Mouse (Mus musculus) midbrain, embryonic 13.5 days (tissue): ENCODE data around the gene Chpf. TPM values are rescaled to one million over a fixed set of nuclear protein-coding genes. Genes with fewer than 3 reads are reported as not detected.

ENCODE experiments used
- ATAC-seq: fragments of 200-750 bp; cut with Nextera tagmentation; 2 replicates; pipeline ENCODE4 v1.8.0; 2017; ENCODE audit warnings: mild to moderate bottlenecking, moderate TSS enrichment, moderate library complexity
- H3K27ac ChIP-seq: fragments of 300-500 bp; sonication (generic); 2 replicates; pipeline ENCODE4 v1.5.1; 2015; ENCODE audit warnings: inconsistent platforms, mild to moderate bottlenecking, moderate library complexity
- H3K27me3 ChIP-seq: fragments of 300-500 bp; sonication (generic); 2 replicates; pipeline ENCODE4 v1.6.1; 2015; ENCODE audit warnings: mild to moderate bottlenecking, inconsistent platforms
- H3K36me3 ChIP-seq: fragments of 300-500 bp; sonication (generic); 2 replicates; pipeline ENCODE4 v1.6.1; 2015; ENCODE audit warnings: mild to moderate bottlenecking, inconsistent platforms
- H3K4me1 ChIP-seq: fragments of 300-500 bp; sonication (generic); replicated peaks from 2 replicates; pipeline ENCODE4 v1.6.1; 2015; ENCODE audit warnings: inconsistent platforms
- H3K4me2 ChIP-seq: fragments of 300-500 bp; sonication (generic); replicated peaks from 2 replicates; pipeline ENCODE4 v1.6.1; 2015; ENCODE audit warnings: moderate library complexity, mild to moderate bottlenecking, inconsistent platforms
- H3K4me3 ChIP-seq: fragments of 300-500 bp; sonication (generic); replicated peaks from 2 replicates; pipeline ENCODE4 v1.5.1; 2015; ENCODE audit warnings: mild to moderate bottlenecking, inconsistent platforms
- H3K9ac ChIP-seq: fragments of 300-500 bp; sonication (generic); replicated peaks from 2 replicates; pipeline ENCODE4 v1.6.1; 2015; ENCODE audit warnings: mild to moderate bottlenecking, inconsistent platforms
- H3K9me3 ChIP-seq: fragments of 300-500 bp; sonication (generic); 2 replicates; pipeline ENCODE4 v1.6.1; 2016; ENCODE audit warnings: mild to moderate bottlenecking, inconsistent platforms
- WGBS: fragments of 180-500 bp; shearing (Covaris S2); methylation state at CpG from one replicate; pipeline ENCODE4 v1.1.7; 2015; 5-methylcytosine and 5-hydroxymethylcytosine counted together
- polyA plus RNA-seq: library from polyadenylated mRNA; unstranded; fragments of >200 nt; fragmentation: Nextera tagmentation; extraction: Ambion mirVana; gene quantifications from 2 replicates; pipeline ENCODE4 v1.2.1, GENCODE M21; 2015

The Chpf gene
- polyA plus RNA-seq, 1 experiment from 2014 or later = 28.7 TPM

- H3K4me1 ChIP-seq = peaks cover 80% of the 10 kb centered on the region
- peak overlapping the region; percentile 89 for H3K27ac ChIP-seq
- H3K9ac ChIP-seq = peak overlapping the region; percentile 37; the same call in 1 of the 2 replicates
- no peaks in the 10 kb centered on the region for H3K9me3 ChIP-seq
- ATAC-seq = peak; percentile 40
- 11% methylated on average over 5 of the region's 5 CpGs for WGBS
- H3K27me3 ChIP-seq = peaks cover 46% of the 10 kb centered on the region
- peak overlapping the region; percentile 9; the same call in 1 of the 2 replicates for H3K4me3 ChIP-seq
- peak overlapping the region; percentile 73 for H3K4me2 ChIP-seq
- no peaks in the 10 kb centered on the region for H3K36me3 ChIP-seq
These were observed 23.2 kb downstream of the Chpf start for GRCm38 (mm10) chr1:75455948-75456347.

GRCm38 (mm10) chr1:75455433-75455832 is 23.7 kb downstream of the Chpf start:
- H3K27me3 ChIP-seq = peaks cover 52% of the 10 kb centered on the region
- peak overlapping the region; percentile 73 for H3K4me2 ChIP-seq
- peak overlapping the region; percentile 89 for H3K27ac ChIP-seq
- H3K36me3 ChIP-seq = no peaks in the 10 kb centered on the region
- peak overlapping the region; percentile 37; the same call in 1 of the 2 replicates for H3K9ac ChIP-seq
- no peak for ATAC-seq
- H3K4me1 ChIP-seq = peaks cover 86% of the 10 kb centered on the region
- H3K9me3 ChIP-seq = no peaks in the 10 kb centered on the region
- 77% methylated on average over 3 of the region's 3 CpGs for WGBS
- H3K4me3 ChIP-seq = 0 out of 2 replicates have a peak overlapping the region, but pooled peaks have one; percentile 9

DNA sequence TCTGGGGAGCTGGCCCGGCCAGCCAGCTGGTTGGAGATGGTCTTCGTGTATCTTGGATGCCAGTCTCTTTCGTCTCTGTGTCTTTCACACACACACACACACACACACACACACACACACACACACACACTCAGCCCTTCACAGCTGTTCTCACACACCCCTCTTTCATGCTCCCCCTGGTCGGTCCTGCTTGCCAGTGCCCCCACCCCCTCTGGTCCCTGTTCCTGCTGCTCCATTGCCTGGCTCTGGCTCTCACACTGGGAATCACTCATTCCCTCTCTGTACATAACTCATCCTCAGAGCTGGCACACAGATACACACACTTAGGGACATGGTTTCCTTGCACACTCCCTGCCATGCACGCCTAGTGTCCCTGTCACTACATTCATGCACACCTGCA is 27.2 kb downstream of the Chpf start:
- Histone ChIP-seq H3K4me2 (peak overlapping the region; percentile 73), H3K27me3 (peaks cover 55% of the 10 kb centered on the region), H3K36me3 (no peaks in the 10 kb centered on the region), H3K9me3 (no peaks in the 10 kb centered on the region), H3K9ac (peak overlapping the region; percentile 78), H3K4me1 (peaks cover 93% of the 10 kb centered on the region), H3K4me3 (peak overlapping the region; percentile 48), H3K27ac (peak overlapping the region; percentile 94)
- 45% methylated on average over 5 of the region's 5 CpGs for WGBS
- ATAC-seq = no peak

GRCm38 (mm10) chr1:75450314-75451005 is 28.6 kb downstream of the Chpf start, which contains the start of gene Asic4:
Asic4 (plus strand) TSS chr1:75450436.
- WGBS = 2% methylated on average over 35 of the region's 35 CpGs
- no peaks in the 10 kb centered on the region for H3K9me3 ChIP-seq
- H3K4me3 ChIP-seq = peak within 1 kb of the TSS; percentile 48
- H3K27ac ChIP-seq = peak within 1 kb of the TSS; percentile 94
- peak within 1 kb of the TSS; percentile 78 for H3K9ac ChIP-seq
- no peaks in the 10 kb centered on the region for H3K36me3 ChIP-seq
- peak; percentile 28 for ATAC-seq
- peaks cover 55% of the 10 kb centered on the region for H3K27me3 ChIP-seq
- peaks cover 93% of the 10 kb centered on the region for H3K4me1 ChIP-seq
- H3K4me2 ChIP-seq = peak within 1 kb of the TSS; percentile 73

DNA sequence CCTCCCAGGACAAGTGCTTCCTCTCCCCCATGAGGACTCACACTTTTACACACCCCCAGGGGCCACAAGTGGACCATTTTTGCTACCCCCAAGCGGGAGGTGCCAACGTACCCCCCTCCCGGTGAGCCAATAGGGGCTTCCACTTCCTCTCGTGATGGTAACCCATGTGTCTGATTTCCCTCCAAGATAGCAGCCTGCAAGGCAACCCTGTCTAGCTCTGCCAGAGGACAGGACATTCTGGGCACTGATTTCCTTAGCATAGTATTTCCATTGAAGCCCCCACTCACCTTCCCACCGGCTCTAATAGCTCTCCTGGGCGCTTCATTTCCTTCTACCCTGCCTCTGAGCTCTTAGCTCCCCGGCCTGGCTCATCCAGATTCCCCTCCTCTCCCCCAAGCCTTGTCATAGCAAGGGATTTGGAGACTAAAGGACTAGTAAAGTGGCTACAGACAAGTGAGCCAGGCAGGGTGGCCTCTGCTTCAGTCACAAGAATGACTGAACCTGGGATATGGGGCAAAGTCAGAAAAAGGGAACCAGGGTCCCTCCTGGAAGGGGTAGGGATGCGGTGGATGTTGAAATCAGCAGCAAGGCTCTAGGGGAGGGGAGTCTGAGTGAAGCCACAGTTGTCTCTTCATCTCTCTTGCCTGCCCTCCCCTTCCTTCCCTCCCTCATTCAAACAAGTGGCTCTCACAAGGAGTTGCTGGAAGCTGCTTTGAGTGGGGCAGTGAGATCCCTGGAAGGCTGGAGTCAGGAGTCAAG is 29.6 kb downstream of the Chpf start:
- no peak for ATAC-seq
- Histone ChIP-seq H3K9ac (peak overlapping the region; percentile 48), H3K27ac (peak overlapping the region; percentile 94), H3K4me3 (peak overlapping the region; percentile 48), H3K4me1 (peaks cover 94% of the 10 kb centered on the region), H3K9me3 (no peaks in the 10 kb centered on the region), H3K36me3 (no peaks in the 10 kb centered on the region), H3K27me3 (peaks cover 51% of the 10 kb centered on the region), H3K4me2 (peak overlapping the region; percentile 73)
- WGBS = 3% methylated on average over 8 of the region's 8 CpGs

DNA sequence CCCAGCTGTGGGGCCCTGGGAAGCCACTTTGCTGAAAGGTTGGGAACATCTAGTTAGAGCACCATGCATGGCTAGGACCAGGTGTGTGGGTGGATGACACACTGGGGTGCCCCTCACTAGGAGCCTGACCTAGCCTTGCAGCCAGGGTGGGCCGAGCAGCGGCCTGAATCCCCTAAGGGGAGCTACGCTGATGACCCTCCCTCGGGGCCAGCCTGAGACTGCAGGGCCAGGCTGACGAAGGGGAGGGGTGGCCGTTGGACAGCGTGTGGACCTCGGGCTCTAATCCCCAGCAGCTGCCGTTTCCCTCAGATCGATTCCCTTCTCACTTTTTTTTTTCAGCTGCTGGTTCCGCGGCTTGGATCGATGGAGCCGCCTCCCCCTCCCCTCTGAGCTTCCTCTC is 30.2 kb downstream of the Chpf start:
- no peak for ATAC-seq
- H3K4me3 ChIP-seq = peak overlapping the region; percentile 48
- peaks cover 47% of the 10 kb centered on the region for H3K27me3 ChIP-seq
- no peaks in the 10 kb centered on the region for H3K9me3 ChIP-seq
- H3K9ac ChIP-seq = peak overlapping the region; percentile 48
- H3K36me3 ChIP-seq = no peaks in the 10 kb centered on the region
- WGBS = 2% methylated on average over 13 of the region's 14 CpGs
- H3K4me2 ChIP-seq = peak overlapping the region; percentile 73
- H3K27ac ChIP-seq = peak overlapping the region; percentile 94
- H3K4me1 ChIP-seq = peaks cover 94% of the 10 kb centered on the region

- ATAC-seq = no peak
- Histone ChIP-seq H3K4me3 (peak overlapping the region; percentile 13), H3K4me2 (peak overlapping the region; percentile 73), H3K9me3 (no peaks in the 10 kb centered on the region), H3K4me1 (peaks cover 96% of the 10 kb centered on the region), H3K9ac (peak overlapping the region; percentile 51), H3K36me3 (no peaks in the 10 kb centered on the region), H3K27me3 (peaks cover 43% of the 10 kb centered on the region), H3K27ac (peak overlapping the region; percentile 94)
- 2% methylated on average over 7 of the region's 7 CpGs for WGBS
These were observed 31.1 kb downstream of the Chpf start for GRCm38 (mm10) chr1:75448052-75448431.

DNA sequence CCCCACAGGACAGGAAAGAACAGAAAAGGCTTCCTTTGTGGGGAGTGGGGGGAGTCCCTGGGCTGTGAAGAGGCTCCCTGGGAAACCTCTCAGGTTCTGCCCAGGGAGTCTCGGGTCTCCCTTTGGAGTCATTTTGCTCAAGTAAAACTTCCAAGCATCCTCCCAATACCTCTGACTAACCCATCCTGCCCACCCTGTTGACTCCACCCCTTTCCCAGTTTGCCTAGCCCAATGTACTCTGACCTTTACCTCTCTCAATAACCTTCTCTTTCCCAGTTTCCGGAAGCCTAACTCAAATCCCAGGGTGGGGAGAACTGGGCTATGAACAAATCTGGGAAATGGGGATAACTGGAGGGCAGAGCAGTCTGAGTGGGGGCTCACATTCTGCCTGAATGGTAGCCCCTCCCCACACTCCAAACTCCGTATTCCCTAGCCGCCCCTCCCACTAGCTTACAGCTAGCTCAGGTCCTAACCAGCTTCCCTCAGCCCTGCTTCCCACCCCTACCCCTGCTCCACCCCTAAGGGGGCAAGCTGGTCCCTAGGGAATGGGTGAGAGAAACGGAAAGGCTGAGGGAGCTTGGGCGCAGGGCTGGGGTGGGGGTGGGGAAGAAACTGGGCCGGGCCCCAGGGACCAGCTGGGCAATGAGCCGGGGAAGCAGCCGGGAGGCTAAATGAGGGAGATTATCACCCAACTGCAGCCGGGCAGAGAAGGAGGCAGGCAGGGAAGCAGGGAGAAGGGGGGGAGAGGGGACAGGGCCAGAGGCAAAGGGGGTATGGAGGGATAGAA is 31.6 kb downstream of the Chpf start:
- ATAC-seq = no peak; the same call in 1 of the 2 replicates
- Histone ChIP-seq H3K9ac (peak overlapping the region; percentile 57), H3K36me3 (no peaks in the 10 kb centered on the region), H3K4me1 (peaks cover 96% of the 10 kb centered on the region), H3K27ac (peak overlapping the region; percentile 94), H3K4me3 (peak overlapping the region; percentile 13), H3K4me2 (peak overlapping the region; percentile 73), H3K9me3 (no peaks in the 10 kb centered on the region), H3K27me3 (peaks cover 37% of the 10 kb centered on the region)
- 6% methylated on average over 10 of the region's 10 CpGs for WGBS

GRCm38 (mm10) chr1:75446656-75447055 is 32.5 kb downstream of the Chpf start:
- Histone ChIP-seq H3K4me1 (peaks cover 99% of the 10 kb centered on the region), H3K9ac (peak overlapping the region; percentile 57), H3K27ac (peak overlapping the region; percentile 94), H3K4me2 (peak overlapping the region; percentile 73), H3K36me3 (no peaks in the 10 kb centered on the region), H3K9me3 (no peaks in the 10 kb centered on the region), H3K4me3 (0 out of 2 replicates have a peak overlapping the region, but pooled peaks have one; percentile 13), H3K27me3 (peaks cover 29% of the 10 kb centered on the region)
- 2% methylated on average over 20 of the region's 20 CpGs for WGBS
- no peak for ATAC-seq

GRCm38 (mm10) chr1:75445751-75446611 is 33.1 kb downstream of the Chpf start:
- WGBS = under 1% methylated on average over 22 of the region's 22 CpGs
- H3K27me3 ChIP-seq = peaks cover 22% of the 10 kb centered on the region
- peak overlapping the region; percentile 52 for H3K9ac ChIP-seq
- peak overlapping the region; percentile 73 for H3K4me2 ChIP-seq
- no peaks in the 10 kb centered on the region for H3K9me3 ChIP-seq
- H3K4me1 ChIP-seq = peaks cover 100% of the 10 kb centered on the region
- H3K36me3 ChIP-seq = 0 out of 2 replicates have a peak, but pooled peaks cover 2% of the 10 kb centered on the region
- peak; percentile 19 for ATAC-seq
- peak overlapping the region; percentile 27 for H3K4me3 ChIP-seq
- peak overlapping the region; percentile 94 for H3K27ac ChIP-seq
